Mouse (Mus musculus): ENCODE results near the gene Cdca7.

GRCm38 (mm10) chr2:72499782-72500411, 23.9 kb downstream of the Cdca7 start:
- TF ChIP-seq POLR2A (IDR thresholded peaks at IDR 0.05; ENCODE audit: insufficient read length, low read depth) = no peak
- no peak for TF ChIP-seq MYOD1 (IDR thresholded peaks at IDR 0.05; ENCODE audit: control insufficient read depth in 1 of 3, insufficient read length in 2 of 3, low read depth in 2 of 3)
- TF ChIP-seq CEBPB (IDR thresholded peaks at IDR 0.05; ENCODE audit: insufficient read depth, poor library complexity, severe bottlenecking) = no peak
- no peak for TF ChIP-seq E2F4 (IDR thresholded peaks at IDR 0.05; ENCODE audit: insufficient read depth)
- TF ChIP-seq MAX (IDR thresholded peaks at IDR 0.05; ENCODE audit: low read depth) = no peak
- no peak for TF ChIP-seq TCF12 (IDR thresholded peaks at IDR 0.05; ENCODE audit: insufficient read depth, poor library complexity, severe bottlenecking)
- no peak for TF ChIP-seq USF1 (IDR thresholded peaks at IDR 0.05; ENCODE audit: low read depth)
- no peak for TF ChIP-seq MYOG (IDR thresholded peaks at IDR 0.05; ENCODE audit: control insufficient read depth in 1 of 3, insufficient read depth in 1 of 3, insufficient read length in 2 of 3, low read depth in 2 of 3)
- TF ChIP-seq POLR2AphosphoS2 (IDR thresholded peaks at IDR 0.05; ENCODE audit: insufficient read length, low read depth) = no peak
